Mouse (Mus musculus) E14TG2a.4 (cell line): ENCODE measurements at regions not wholly inside any gene's neighbourhood (a gene's known extent, or its start where the extent isn't known, plus 50 kb on each side); places are given as distances from the start of the nearest gene placed in this dataset.

Experiments
- H3K27me3 ChIP-seq: 2 replicates; pipeline ENCODE4 v1.6.1; 2014; ENCODE audit warnings: low read length, control low read depth; ENCODE audit not compliant: insufficient read depth
- H3K36me3 ChIP-seq: 2 replicates; pipeline ENCODE4 v1.6.1; 2014; ENCODE audit warnings: low read length, control low read depth; ENCODE audit not compliant: insufficient read depth
- H3K4me1 ChIP-seq: replicated peaks from 2 replicates; pipeline ENCODE4 v1.6.1; 2014; ENCODE audit warnings: low read depth, low read length, control low read depth
- H3K4me3 ChIP-seq: replicated peaks from 2 replicates; pipeline ENCODE4 v1.5.1; 2014; ENCODE audit warnings: mild to moderate bottlenecking, low read length
- H3K9me3 ChIP-seq: 2 replicates; pipeline ENCODE4 v1.6.1; 2014; ENCODE audit warnings: low read length, control low read depth
- CTCF ChIP-seq: conservative IDR thresholded peaks from 2 replicates; pipeline ENCODE4 v1.5.1; 2014; ENCODE audit warnings: low read length
- NANOG ChIP-seq: IDR thresholded peaks from 2 replicates; pipeline ENCODE4 v1.6.1; 2014; ENCODE audit warnings: borderline replicate concordance, low read length, mixed read lengths
- POU5F1 ChIP-seq: IDR thresholded peaks from 2 replicates; pipeline ENCODE4 v1.6.1; 2014; ENCODE audit warnings: low read length, borderline replicate concordance

- H3K9me3 ChIP-seq = no peaks in the 10 kb centered on the region
- H3K4me3 ChIP-seq = no peak overlapping the region
- no peaks in the 10 kb centered on the region for H3K36me3 ChIP-seq
- no peaks in the 10 kb centered on the region for H3K27me3 ChIP-seq
- no peak for TF ChIP-seq NANOG
- no peak for TF ChIP-seq POU5F1
- TF ChIP-seq CTCF = no peak
- no peaks in the 10 kb centered on the region for H3K4me1 ChIP-seq
Measured at GRCm38 (mm10) chr11:110890411-110890810, 77.4 kb upstream of the Kcnj16 start.

- no peaks in the 10 kb centered on the region for H3K4me1 ChIP-seq
- no peaks in the 10 kb centered on the region for H3K36me3 ChIP-seq
- H3K9me3 ChIP-seq = no peaks in the 10 kb centered on the region; the same call in 1 of the 2 replicates
- TF ChIP-seq CTCF (no peak), POU5F1 (no peak), NANOG (no peak)
- no peaks in the 10 kb centered on the region for H3K27me3 ChIP-seq
- H3K4me3 ChIP-seq = no peak overlapping the region
Measured at GRCm38 (mm10) chr11:110902918-110903317, 64.9 kb upstream of the Kcnj16 start.
